Mouse (Mus musculus) liver, adult 2 months (tissue): ENCODE results near the gene Kdm4a.

Source experiments
- CTCF ChIP-seq: fragments of 200-500 bp; IDR thresholded peaks from 2 replicates; pipeline ENCODE4 v1.5.1; 2011; ENCODE audit warnings: low read depth, low read length, control low read depth
- POLR2A ChIP-seq: fragments of 200-500 bp; IDR thresholded peaks from 2 replicates; pipeline ENCODE4 v1.6.1; 2011; ENCODE audit warnings: low read length, control low read depth; ENCODE audit not compliant: insufficient read depth; ENCODE audit errors: extremely low read depth

DNA sequence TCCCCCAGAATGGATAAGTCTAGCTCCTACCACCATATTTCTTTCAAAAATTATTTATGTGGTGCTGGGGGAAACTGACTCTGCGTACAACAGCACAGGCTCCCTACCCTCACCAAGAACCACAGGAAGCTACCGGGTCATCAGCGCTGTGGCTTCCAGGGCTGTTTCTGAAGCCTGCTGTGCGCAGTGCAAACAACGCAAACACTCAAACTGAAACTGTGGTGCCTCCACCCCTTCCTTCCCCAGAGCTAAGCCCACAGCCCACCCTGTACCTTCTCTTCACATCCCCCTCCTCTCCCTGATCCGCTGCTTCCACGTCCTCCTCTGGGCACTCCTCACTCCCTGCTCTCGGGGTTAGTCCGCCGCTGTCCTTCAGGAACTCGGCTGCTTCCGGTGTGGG lies 17.7 kb downstream of the Kdm4a start:
- no peak for TF ChIP-seq CTCF
- no peak for TF ChIP-seq POLR2A
